Mouse (Mus musculus) liver, adult 2 months (tissue): ENCODE data around the gene Atxn1.

Experiments
- CTCF ChIP-seq: fragments of 200-500 bp; IDR thresholded peaks from 2 replicates; pipeline ENCODE4 v1.5.1; 2011; ENCODE audit warnings: low read depth, low read length, control low read depth
- POLR2A ChIP-seq: fragments of 200-500 bp; IDR thresholded peaks from 2 replicates; pipeline ENCODE4 v1.6.1; 2011; ENCODE audit warnings: low read length, control low read depth; ENCODE audit not compliant: insufficient read depth; ENCODE audit errors: extremely low read depth

DNA sequence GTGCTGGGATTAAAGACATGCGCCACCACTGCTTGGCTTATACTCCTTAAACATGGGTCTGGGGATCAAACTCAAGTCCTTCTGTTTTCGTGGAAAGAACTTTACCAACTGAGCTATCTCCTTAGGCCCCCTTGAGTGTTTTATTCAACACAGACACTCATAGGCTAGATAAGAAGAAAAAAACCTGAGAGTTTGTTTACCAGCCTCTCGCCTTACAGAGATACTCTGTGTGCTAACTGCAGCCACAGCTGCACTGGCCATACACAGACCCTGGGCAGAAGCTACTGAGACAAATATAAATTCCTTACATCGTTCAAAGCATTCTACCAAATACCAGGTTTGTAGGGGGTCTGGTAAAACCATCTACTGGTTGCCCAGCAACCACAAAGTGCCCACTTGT, 406.4 kb downstream of the Atxn1 start:
- TF ChIP-seq CTCF (no peak), POLR2A (no peak)
